Mouse (Mus musculus) cerebellum, postnatal 10 days (tissue): ENCODE measurements around the gene Fbxo36.

Source experiments
- DNase-seq, 2 experiments: peaks; one replicate each; pipeline ENCODE4 v3.0.0; 2021; ENCODE audit warnings: mixed read lengths in 2 of 2

The Fbxo36 gene

GRCm38 (mm10) chr1:84839309-84840017 is at the start of gene Fbxo36:
TSS of gene Fbxo36 (plus strand) at chr1:84839841.
- DNase-seq: peak; percentile 95 to 96

GRCm38 (mm10) chr1:84791393-84791792 is 48.2 kb upstream of the Fbxo36 start:
- no peak for DNase-seq

GRCm38 (mm10) chr1:84795335-84795734 is 44.3 kb upstream of the Fbxo36 start:
- DNase-seq: no peak

DNA sequence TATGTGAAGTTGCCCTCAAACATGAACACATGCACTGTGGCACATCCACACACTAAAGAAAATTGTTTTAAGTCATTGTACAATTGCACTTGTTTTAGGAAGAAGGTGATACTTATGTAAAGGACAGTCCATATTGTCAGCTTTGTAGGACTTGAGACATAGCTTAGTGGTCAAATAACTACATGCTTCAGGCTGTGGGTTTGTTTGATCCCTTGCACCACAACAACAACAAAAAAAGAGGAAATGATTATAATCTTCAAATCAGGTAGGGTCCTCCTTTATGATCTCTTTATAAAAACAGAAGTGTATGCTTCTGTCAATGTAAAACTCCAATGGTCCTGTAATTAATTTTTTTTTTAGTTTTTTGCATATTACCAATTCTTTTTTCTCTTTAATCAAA is 40.5 kb upstream of the Fbxo36 start:
- DNase-seq: no peak

- DNase-seq: no peak
Measured at GRCm38 (mm10) chr1:84803788-84804187, 35.9 kb upstream of the Fbxo36 start.

DNA sequence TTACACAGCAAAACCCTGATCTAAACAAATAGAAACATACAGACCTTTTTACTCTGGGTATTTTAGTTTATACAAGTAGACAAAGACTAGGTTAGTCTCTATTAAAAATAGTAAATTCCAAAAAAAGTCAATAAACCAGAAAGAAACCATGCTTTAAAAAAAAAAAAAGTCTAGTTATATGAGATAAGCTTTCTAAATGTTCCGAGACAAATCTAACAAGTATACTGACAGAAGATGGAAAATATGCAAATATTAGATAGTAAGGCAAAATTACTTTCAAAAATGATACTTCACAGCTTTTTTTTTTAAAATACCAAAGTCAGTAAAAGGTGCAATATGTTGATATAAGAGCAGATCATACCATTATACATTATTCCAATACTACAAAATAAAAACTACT is 22.0 kb upstream of the Fbxo36 start:
- no peak for DNase-seq

- DNase-seq: no peak
Measured at GRCm38 (mm10) chr1:84825091-84825490, 14.6 kb upstream of the Fbxo36 start.

DNA sequence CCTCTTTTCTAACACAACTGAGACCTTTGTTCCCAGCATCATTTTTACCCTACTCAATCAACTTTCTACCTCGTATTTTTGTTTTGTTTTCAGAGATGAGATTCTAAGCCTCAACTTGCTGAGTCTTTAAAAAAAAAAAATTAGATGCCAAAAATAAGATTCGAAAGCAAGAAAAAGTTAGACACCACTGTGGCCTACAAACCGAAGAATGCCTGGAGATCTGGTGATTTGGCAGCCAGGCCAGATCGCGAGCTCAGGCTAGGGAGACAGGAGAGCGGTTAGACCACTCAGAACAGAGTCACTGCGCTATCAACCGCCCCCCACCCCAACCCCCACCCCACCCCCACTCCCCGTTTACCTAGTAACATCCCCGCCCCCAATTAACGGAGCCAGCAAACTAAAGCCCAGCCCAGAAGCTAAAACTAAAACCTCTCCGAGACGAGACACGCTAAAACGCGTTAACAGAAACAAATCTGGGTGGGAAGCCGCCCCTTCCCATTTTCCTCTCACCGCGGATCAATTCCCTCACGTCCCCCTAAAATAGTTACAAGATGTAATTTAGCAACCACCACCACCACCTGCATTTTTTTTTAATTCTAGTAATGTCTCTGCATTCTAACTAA is 2.0 kb upstream of the Fbxo36 start:
- peak; percentile 13 for DNase-seq

GRCm38 (mm10) chr1:84838156-84838555 is 1.5 kb upstream of the Fbxo36 start:
- DNase-seq: no peak

DNA sequence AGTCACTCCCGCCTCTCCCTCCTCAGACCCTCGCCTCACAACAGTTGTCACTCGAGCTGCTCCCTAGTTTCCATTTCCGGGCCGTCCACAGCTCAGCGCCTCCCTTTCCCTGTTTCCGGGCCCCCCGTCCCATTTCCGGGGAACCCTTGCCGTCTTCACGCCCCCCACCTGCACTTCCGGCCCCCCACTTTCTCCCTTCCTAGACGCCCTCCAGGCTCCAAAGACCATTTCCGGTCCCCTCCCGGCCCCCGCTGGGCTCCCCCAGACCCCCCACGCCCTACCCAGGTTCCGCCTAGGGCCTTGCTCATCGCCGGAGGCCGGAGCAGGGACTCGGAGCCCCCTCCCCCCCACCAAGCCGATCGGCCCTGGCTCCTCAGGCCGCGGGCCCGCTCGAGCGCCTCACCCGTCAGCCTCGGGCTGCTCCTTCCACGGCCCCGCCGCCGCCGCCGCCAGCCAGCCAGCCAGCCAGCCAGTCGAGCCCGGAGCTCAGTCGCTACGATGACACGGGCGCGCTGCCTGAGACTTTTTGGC is 955 bp upstream of the Fbxo36 start:
- DNase-seq: peak; percentile 83 to 88

DNA sequence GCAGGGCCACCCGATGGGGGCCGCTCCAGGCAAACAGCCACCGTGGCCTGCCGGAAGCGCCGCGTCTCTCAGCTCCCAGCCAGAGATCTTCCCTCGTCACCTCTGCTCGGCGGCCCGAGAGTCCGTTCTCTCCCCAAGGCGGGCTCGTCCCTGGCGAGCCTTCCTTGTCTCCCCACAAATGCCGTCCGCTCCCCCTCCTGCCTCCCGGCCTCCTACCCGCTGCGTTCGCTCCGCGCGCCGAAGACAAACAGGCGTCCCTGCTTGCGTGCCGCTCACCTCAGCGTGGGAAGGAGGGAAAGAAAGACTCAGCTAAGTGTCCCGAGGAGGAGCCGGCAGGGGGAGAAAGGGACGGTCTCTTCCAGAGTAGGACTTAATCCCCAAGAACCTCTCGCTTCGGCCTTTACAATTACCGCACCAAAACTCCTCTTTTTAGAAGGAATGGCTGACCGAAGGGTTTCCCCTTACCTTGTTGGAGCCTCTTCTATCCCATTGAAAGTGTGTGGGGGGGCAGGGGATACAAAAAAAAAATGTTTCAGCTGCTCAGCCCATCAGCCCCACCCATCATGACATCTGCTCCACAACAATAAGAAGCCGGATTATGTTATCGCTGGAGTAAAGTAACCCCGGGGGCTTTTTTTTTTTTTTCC is 500 bp downstream of the Fbxo36 start, which contains the start of gene Trip12:
TSS of gene Trip12 (minus strand) at position 499 of the 647 bp plus-strand sequence.
- DNase-seq: no peak

DNA sequence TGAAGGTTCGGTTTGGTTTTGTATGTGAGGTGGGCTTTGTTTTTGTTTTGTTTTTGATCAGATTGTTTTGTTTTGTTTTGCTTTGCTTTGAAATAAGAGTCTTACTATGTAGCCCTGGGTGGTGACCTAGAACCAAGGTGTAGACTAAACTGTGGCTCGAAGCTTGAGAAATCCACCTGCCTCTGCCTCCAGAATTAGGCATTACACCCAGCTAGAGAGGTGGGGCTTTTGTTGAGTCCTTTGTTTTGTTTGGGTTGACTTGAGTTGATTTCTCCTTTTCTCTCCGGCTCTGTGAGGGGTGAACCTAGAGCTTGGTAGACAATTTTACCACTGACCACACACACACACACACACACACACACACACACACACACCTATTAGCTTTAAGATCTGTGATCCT is 1.4 kb downstream of the Fbxo36 start:
- no peak for DNase-seq

GRCm38 (mm10) chr1:84843366-84843765 is 3.7 kb downstream of the Fbxo36 start:
- no peak for DNase-seq

DNA sequence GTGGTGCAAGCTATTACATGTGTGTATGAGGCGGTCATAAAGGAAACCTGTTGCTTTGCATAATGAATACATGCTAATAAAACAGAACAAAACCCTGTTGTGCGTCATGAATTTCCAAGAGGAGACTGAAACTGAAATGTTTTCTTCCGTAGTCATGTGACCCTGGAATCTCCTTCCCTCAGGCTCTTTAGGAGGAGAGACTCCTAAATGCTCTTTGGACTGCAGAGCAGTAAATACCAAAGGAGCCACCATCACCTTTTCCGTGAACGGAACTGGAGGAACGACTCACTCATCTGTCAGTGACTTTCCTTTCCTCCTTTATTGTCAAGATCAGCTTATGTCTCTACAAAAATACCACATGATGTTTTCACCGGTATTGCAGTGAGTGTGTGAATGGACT is 8.1 kb downstream of the Fbxo36 start:
- no peak for DNase-seq

DNA sequence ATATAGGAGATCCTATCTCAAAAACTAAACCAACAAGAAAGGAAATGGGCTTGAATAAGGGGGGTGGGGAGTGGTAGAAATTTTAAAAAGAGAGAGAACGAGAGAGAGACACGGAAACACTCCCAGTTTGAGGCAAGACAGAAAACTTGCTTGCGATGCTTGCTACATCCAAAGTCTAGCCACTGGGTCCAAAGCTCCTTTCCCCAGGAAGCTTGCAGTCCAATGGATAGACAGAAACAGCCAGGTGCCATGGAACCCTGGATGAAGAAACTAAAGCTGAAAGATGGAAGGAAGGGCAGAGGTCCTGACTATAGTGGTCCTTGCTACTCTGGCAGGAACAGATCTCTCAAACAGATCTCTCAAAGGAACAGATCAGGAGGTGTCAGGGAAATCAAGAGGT is 8.7 kb downstream of the Fbxo36 start:
- DNase-seq: no peak

DNA sequence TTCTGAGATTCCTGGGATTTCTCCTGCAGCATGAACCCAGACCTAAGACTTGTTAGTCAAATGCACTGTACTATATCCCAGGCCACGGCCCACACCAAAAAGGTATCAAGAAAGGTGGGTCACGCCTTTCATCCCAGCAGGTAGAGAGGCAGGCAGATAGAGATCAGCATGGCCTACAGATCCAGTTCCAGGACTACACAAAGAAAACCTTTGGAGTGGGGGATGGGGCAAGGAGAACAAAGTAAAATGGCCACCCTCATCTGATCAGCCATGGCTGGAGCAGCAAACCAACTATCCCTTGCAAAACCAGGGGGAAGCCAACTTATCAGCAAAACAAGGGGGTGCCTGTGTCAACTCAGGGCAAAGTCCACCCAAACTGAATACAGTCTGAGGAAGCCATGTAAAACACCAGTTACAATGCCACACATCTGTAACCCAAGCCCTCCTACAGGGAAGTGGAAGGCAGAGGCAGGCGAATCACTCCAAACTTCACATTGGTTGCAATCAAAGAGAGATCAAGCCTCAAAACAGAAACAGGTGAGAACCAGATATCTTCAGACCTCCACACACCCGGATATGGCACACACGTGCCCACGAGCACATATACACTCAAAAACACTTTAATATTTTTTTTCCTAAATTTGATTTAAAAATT is 9.3 kb downstream of the Fbxo36 start:
- no peak for DNase-seq

GRCm38 (mm10) chr1:84849804-84850203 is 10.2 kb downstream of the Fbxo36 start:
- DNase-seq: no peak

DNA sequence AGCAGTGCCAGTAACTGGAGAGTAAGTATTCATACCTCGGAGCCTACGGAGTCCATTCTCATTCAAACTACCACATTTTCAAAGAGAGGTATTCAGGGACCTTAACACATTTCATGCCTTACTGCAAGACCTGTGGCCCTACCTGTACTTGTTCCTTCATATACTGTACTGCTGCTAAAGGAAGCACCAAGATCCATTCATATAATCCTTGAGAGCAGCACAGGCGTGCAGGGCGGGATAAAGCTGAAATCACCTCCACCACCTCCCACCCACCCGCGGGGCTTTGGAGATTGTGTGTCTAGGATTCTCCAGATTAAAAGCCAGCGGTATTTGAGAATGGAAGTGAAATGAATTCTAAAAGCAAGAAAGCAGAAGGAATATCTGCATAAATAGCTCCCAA is 10.8 kb downstream of the Fbxo36 start:
- no peak for DNase-seq

DNA sequence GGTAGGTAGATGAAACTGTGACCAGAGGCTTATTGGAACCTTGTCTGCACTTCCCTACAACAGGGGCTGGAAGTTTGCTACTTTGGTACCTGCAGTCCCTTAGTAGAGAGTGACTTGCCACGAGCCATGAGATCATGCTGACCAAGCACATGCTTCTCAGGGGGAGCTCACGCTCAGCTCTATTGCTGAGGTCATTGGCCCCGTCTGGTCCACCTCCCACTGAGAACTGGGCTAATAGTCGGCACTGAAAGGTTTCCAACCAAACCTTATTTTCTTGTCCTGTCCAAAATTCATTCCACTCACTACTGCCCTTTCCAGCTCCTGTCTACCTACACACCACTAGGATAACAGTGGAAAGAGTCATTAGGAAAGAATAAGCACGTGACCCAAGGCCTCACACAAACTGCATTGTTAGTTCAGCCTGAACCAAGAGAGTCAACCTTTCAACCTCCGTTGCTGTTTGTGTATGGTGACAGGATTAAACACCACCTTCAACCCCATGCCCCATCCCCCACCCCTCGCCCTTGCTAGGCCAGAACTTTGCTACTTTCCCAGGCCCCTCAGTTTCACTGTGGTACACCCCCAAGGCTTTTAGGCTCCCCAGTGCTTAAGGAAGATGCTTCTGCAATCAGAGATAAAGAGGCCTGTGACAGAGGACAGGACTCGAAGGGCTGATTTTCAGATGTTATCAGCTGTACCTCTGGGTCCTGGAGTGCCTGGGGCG is 12.0 kb downstream of the Fbxo36 start:
- no peak for DNase-seq

GRCm38 (mm10) chr1:84853721-84854120 is 14.1 kb downstream of the Fbxo36 start:
- no peak for DNase-seq

DNA sequence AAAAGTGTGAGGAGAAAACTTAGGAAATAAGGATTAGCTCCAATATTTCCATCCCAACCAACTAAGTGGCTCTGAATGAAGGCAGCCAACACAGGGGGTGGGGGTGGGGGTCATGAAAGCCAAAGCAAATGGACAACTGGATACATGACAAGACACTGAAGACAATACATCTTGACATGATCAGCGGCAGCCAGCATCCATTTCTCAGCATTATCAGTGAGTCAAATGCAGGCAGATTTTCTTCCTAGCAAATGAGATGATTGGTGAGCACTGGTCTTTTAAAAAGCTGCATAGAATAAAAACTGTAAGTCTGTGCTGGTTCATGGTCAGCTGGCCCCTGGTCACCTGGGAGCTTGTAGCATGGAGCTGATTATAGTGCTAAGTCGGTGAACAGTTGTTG is 15.3 kb downstream of the Fbxo36 start:
- no peak for DNase-seq

DNA sequence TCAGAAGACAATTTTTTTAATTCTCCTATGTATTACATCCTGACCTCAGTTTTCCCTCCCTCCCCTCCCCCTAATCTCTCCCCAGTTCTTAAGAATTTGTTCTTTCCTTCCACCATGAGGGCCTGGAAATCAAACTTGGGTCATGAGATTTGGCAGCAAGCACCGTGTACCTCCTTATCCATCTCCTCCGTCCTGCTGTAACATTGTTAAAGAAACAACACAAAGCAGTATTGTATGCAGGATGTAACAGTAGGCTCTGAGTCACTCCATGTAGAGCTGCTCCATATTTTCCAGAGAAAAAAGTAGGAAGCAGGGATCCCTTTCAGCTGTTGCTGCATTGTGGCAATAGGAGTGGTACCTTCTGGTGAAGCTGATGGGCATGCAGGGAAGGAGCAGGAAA is 16.1 kb downstream of the Fbxo36 start:
- DNase-seq: no peak

DNA sequence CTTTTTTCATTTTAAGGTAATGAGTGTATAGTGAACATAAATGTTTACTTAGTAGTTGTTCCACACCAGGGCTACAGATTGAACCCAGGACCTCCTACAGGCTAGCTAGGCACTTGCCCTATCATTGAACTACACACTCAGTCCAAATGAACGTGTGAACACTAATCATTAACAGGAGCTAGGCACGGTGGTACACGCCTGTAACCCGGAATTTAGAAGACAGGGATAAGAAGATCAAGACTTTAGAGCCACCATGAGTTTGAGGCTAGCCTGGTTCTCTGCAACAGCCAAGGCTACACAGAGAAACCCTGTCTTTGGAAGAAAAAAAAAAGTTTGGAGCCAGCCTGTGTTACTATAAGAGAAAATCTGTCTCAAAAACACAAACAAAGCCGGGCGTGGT is 20.0 kb downstream of the Fbxo36 start:
- DNase-seq: no peak
